Mouse (Mus musculus) limb, embryonic 14.5 days (tissue): ENCODE measurements around the gene Calm3. TPM values are rescaled to one million over a fixed set of nuclear protein-coding genes. Genes with fewer than 3 reads are reported as not detected.

Source experiments
- ATAC-seq: fragments of 200-750 bp; cut with Nextera tagmentation; 2 replicates; pipeline ENCODE4 v1.8.0; 2017; ENCODE audit warnings: low read depth, moderate number of reproducible peaks, moderate TSS enrichment; ENCODE audit not compliant: low FRiP score
- DNase-seq: peaks from one replicate; pipeline ENCODE4 v3.0.0-alpha.2; 2015; ENCODE audit warnings: low spot score
- H3K27ac ChIP-seq: fragments of 300-500 bp; sonication (generic); replicated peaks from 2 replicates; pipeline ENCODE4 v1.5.1; 2014; ENCODE audit warnings: low read depth, mild to moderate bottlenecking, low read length, moderate library complexity, mixed read lengths
- H3K27me3 ChIP-seq: fragments of 300-500 bp; sonication (generic); 2 replicates; pipeline ENCODE4 v1.6.1; 2014; ENCODE audit warnings: low read length, mixed read lengths; ENCODE audit not compliant: control insufficient read depth, insufficient read depth
- H3K36me3 ChIP-seq: fragments of 300-500 bp; sonication (generic); 2 replicates; pipeline ENCODE4 v1.6.1; 2014; ENCODE audit warnings: mild to moderate bottlenecking, low read length, moderate library complexity, mixed read lengths; ENCODE audit not compliant: control insufficient read depth, insufficient read depth
- H3K4me1 ChIP-seq: fragments of 300-500 bp; sonication (generic); 2 replicates; pipeline ENCODE4 v1.6.1; 2014; ENCODE audit warnings: antibody characterized with exemption, low read length, mixed read lengths; ENCODE audit not compliant: control insufficient read depth, insufficient read depth
- H3K4me2 ChIP-seq: fragments of 300-500 bp; sonication (generic); replicated peaks from 2 replicates; pipeline ENCODE4 v1.6.1; 2014; ENCODE audit warnings: low read depth, mild to moderate bottlenecking, low read length, moderate library complexity; ENCODE audit not compliant: severe bottlenecking
- H3K4me3 ChIP-seq: fragments of 300-500 bp; sonication (generic); replicated peaks from 2 replicates; pipeline ENCODE4 v1.5.1; 2014; ENCODE audit warnings: low read length
- H3K9ac ChIP-seq: fragments of 300-500 bp; sonication (generic); 2 replicates; pipeline ENCODE4 v1.6.1; 2014; ENCODE audit warnings: mild to moderate bottlenecking, low read depth, low read length, moderate library complexity; ENCODE audit not compliant: severe bottlenecking
- H3K9me3 ChIP-seq: fragments of 300-500 bp; sonication (generic); 2 replicates; pipeline ENCODE4 v1.6.1; 2016; ENCODE audit warnings: low read length; ENCODE audit not compliant: control insufficient read depth
- POLR2A ChIP-seq: fragments of 200-500 bp; IDR thresholded peaks from 2 replicates; pipeline ENCODE4 v1.8.0; 2012; ENCODE audit warnings: inconsistent platforms, mild to moderate bottlenecking, moderate library complexity, borderline replicate concordance; ENCODE audit not compliant: insufficient read depth, insufficient read length; ENCODE audit errors: extremely low read depth
- WGBS: fragments of 180-500 bp; shearing (Covaris S2); extraction: QIAGEN DNeasy Blood & Tissue Kit; methylation state at CpG from one replicate; pipeline ENCODE4 v1.1.7; 2014; 5-methylcytosine and 5-hydroxymethylcytosine counted together
- polyA plus RNA-seq, 2 experiments: library from polyadenylated mRNA; depleted of rRNA in 1 of 2; stranded (reverse) in 1 of 2; unstranded in 1 of 2; fragments of >200 nt; fragmentation: Nextera tagmentation in 1 of 2; extraction: Ambion mirVana in 1 of 2; gene quantifications; 2 replicates each; pipeline versions ENCODE4 v1.2.1 to v1.2.3; 2012 to 2014

The Calm3 gene
- polyA plus RNA-seq, 2 experiments, result 156 to 281 TPM

- 0 out of 2 replicates have a peak, but pooled peaks have one; percentile 6 for ATAC-seq
- Histone ChIP-seq H3K4me1 (peaks cover 14% of the 10 kb centered on the region; the same call in 1 of the 2 replicates), H3K4me3 (no peak overlapping the region), H3K4me2 (peak overlapping the region; percentile 26), H3K27ac (peak overlapping the region; percentile 33), H3K9me3 (no peaks in the 10 kb centered on the region; the same call in 1 of the 2 replicates), H3K36me3 (peaks cover 49% of the 10 kb centered on the region), H3K9ac (no peak overlapping the region; the same call in 1 of the 2 replicates), H3K27me3 (no peaks in the 10 kb centered on the region)
- TF ChIP-seq POLR2A, result no peak
- 24% methylated on average over 8 of the region's 9 CpGs for WGBS
- DNase-seq, result peak; percentile 54
These were observed 43.9 kb downstream of the Calm3 start for GRCm38 (mm10) chr7:16879796-16880547.

- peaks cover 32% of the 10 kb centered on the region for H3K36me3 ChIP-seq
- H3K27me3 ChIP-seq, result no peaks in the 10 kb centered on the region
- no peak overlapping the region for H3K27ac ChIP-seq
- no peak overlapping the region for H3K4me3 ChIP-seq
- DNase-seq (no peak), ATAC-seq (no peak)
- H3K4me2 ChIP-seq, result no peak overlapping the region
- no peaks in the 10 kb centered on the region for H3K9me3 ChIP-seq
- no peak for TF ChIP-seq POLR2A
- H3K4me1 ChIP-seq, result peaks cover 14% of the 10 kb centered on the region; the same call in 1 of the 2 replicates
- no peak overlapping the region for H3K9ac ChIP-seq
- 81% methylated on average over 3 of the region's 3 CpGs for WGBS
These were observed 46.2 kb downstream of the Calm3 start for GRCm38 (mm10) chr7:16877717-16878116.

GRCm38 (mm10) chr7:16876608-16877007, 47.3 kb downstream of the Calm3 start:
- no peak for TF ChIP-seq POLR2A
- peak overlapping the region; percentile 77 for H3K9ac ChIP-seq
- H3K27me3 ChIP-seq, result no peaks in the 10 kb centered on the region
- H3K9me3 ChIP-seq, result no peaks in the 10 kb centered on the region
- H3K4me3 ChIP-seq, result peak overlapping the region; percentile 87
- H3K36me3 ChIP-seq, result peaks cover 34% of the 10 kb centered on the region
- peak; percentile 12; the same call in 1 of the 2 replicates for ATAC-seq
- H3K4me1 ChIP-seq, result peaks cover 14% of the 10 kb centered on the region; the same call in 1 of the 2 replicates
- H3K27ac ChIP-seq, result peak overlapping the region; percentile 81
- H3K4me2 ChIP-seq, result peak overlapping the region; percentile 80
- under 1% methylated on average over 10 of the region's 13 CpGs for WGBS
- DNase-seq, result peak; percentile 69

- Histone ChIP-seq H3K9ac (peak overlapping the region; percentile 77), H3K4me3 (peak overlapping the region; percentile 87), H3K27ac (peak overlapping the region; percentile 81), H3K4me1 (peaks cover 14% of the 10 kb centered on the region; the same call in 1 of the 2 replicates), H3K27me3 (no peaks in the 10 kb centered on the region), H3K4me2 (peak overlapping the region; percentile 80), H3K36me3 (peaks cover 33% of the 10 kb centered on the region), H3K9me3 (no peaks in the 10 kb centered on the region)
- ATAC-seq (no peak), DNase-seq (no peak)
- TF ChIP-seq POLR2A, result no peak
- 3% methylated on average over 11 of the region's 11 CpGs for WGBS
These were observed 47.9 kb downstream of the Calm3 start for GRCm38 (mm10) chr7:16876006-16876405.

GRCm38 (mm10) chr7:16875326-16875725, 48.6 kb downstream of the Calm3 start:
- peak; percentile 52; the same call in 1 of the 2 replicates for TF ChIP-seq POLR2A
- H3K9me3 ChIP-seq, result no peaks in the 10 kb centered on the region
- ATAC-seq (no peak), DNase-seq (no peak)
- peak overlapping the region; percentile 77 for H3K9ac ChIP-seq
- peak overlapping the region; percentile 80 for H3K4me2 ChIP-seq
- H3K4me1 ChIP-seq, result peaks cover 13% of the 10 kb centered on the region; the same call in 1 of the 2 replicates
- 0% methylated on average over 13 of the region's 42 CpGs for WGBS
- H3K4me3 ChIP-seq, result peak overlapping the region; percentile 87
- peak overlapping the region; percentile 81 for H3K27ac ChIP-seq
- peaks cover 31% of the 10 kb centered on the region for H3K36me3 ChIP-seq
- no peaks in the 10 kb centered on the region for H3K27me3 ChIP-seq

GRCm38 (mm10) chr7:16875310-16875325, 48.8 kb downstream of the Calm3 start, which contains the start of gene Dact3:
Gene Dact3, plus strand, starts transcription at chr7:16875317.
- Histone ChIP-seq H3K27me3 (no peaks in the 10 kb centered on the region), H3K27ac (peak within 1 kb of the TSS; percentile 86), H3K9ac (peak within 1 kb of the TSS; percentile 77), H3K4me3 (peak within 1 kb of the TSS; percentile 87), H3K4me1 (peaks cover 11% of the 10 kb centered on the region; the same call in 1 of the 2 replicates), H3K9me3 (no peaks in the 10 kb centered on the region), H3K36me3 (peaks cover 33% of the 10 kb centered on the region), H3K4me2 (peak within 1 kb of the TSS; percentile 80)
- no peak for DNase-seq
- no peak for TF ChIP-seq POLR2A
- no peak for ATAC-seq
- WGBS, result 0% methylated on average over 1 of the region's 1 CpGs
